Mouse (Mus musculus): ENCODE measurements around the gene Ankrd27.
A peak's percentile ranks its signal among the peaks of the same experiment; 100 is the strongest.

The Ankrd27 gene

DNA sequence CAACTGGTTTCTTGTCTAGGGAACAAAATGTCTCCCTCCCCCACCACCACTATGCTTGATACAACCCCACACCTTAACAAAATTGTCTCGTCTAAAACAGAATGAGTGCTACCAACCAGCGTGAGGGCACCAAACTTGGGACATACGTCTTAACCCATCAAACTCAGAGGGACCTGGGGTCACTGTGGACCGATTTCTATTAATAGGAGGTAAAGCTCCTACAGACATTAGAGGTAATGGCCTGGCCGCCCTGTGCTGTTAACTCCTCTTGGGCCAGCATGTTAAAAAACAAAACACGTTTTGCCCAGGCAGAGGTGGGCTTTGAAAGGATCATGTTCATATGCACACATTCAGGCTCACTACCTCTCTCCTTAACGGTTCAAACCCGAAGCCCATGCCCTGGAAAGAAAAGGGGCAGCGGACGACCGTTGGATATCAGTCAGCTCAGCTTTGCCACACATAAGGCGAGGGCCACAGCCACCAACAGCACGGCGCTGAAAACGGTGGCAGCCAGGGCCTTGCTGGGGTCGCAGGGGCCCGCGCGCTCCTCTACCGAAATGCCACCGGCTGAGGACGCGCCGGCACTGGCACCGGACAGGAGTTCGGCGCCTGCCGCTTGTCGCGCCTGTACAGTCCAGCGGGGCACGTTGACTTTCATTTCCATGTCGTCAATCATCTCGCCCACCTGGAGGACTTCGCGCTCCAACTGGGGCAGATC, 1.8 kb upstream of the Ankrd27 start:
- DNase-seq = no peak

DNA sequence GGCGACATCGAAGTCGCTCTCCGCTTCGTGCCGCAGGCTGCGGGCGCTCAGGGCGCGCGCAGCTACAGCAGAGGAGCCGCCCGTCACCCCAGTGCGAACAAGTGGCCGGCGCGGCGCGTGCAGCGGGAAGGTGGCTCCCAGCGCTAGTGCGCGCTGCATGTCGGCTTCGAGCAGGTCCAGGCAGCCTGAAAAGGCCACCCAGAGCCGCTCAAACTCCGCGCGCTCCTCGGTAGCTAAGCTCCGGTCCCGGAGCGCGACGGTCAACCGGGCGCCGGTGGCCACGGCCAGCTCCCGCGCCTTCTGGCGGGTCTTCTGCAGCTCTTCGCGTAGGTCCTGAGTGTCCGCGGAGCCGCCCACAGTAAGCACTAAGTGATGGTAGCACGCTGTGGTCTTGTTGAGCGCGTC, 1.3 kb upstream of the Ankrd27 start:
- peak; percentile 35 to 43 for DNase-seq

DNA sequence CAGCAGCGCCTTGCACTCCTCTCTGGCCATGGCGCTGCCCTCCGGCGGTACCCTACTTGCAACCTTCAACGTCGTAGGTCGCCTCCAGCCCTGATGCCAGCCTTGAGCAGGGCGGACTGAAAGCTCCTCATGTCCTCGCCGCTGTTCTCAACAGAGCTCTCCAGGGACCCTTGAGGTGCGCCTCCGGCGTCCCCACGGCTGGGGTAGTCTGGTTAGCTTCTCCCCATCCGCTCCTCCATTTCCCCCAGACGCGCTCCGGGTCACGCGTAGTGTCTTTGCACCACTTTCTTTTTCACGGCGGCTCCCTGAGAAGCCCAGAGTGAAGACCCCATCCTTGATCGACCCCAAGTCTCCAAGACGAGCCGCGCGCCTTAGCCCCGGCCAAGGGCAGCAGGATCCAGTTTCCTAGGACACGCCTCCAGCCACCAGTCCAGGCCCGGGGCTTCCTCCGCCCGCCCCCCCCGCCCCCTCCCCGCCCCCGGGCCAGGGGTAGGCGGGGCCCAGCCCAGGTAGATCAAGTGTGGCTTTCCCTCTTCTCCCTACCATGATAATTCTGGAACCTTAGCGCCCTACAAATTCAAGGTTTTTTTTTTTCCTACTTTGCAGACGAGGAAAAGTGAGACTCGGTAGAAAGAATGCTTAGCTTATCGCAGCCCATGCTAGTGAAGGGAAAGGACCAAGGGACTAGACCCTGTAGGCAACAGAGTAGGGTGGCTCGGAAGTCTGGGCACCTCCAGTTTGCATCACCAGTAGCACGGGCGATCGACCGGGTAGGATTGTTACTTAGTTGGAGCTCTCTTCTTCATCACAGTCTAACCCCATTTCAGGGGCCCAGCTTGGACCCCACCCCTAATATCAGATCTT, 621 bp upstream of the Ankrd27 start, which contains the start of gene Rgs9bp:
Gene Rgs9bp, minus strand, starts transcription at position 392 of the 864 bp plus-strand sequence.
- peak in 1 of 2 experiments; percentile 43 for DNase-seq

DNA sequence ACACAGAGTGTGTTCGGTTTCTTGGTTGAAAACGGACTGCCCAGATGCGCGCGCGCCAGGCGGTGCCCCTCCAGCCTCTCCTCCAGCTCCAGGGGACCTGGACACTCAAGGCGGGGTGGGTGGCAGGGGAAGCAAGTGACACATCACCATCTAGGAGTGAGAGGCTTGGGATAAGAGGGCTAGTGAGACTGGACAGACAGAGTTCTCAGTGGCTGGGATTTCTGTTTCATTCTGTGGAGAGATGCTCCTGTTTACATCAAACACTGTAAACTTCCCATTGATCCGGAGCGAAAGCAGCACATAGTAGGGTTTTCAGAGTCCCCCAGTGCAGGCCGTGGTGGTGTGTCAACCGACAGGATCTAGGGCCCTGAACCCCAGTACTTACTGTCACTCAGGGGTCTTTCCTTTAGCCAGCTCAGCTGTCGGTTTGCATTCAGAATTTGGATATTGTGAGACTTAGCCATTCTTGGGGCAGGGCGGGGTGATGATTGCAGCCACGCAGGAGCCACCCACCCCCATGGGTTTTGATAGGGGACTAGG, 932 bp downstream of the Ankrd27 start:
- no peak for DNase-seq

DNA sequence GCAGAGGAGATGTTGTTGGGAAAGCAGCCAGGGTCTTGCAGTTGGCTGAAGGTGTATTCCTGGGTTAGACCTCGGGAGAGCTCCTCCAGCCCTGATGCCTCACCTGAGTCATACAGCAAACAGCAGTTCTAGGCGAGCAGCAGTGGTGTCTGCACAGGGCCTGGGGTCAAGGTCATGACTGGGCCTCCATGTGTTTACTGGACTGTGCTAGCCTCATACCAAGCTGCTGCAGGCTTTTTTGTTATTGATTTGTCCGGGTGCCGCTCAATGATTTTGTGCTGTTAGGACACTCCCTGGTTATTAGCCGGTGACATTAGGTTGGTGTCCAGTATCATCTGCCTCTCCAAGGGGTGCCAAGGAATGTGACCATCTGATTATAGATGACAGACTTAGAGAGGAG, 1.7 kb downstream of the Ankrd27 start:
- no peak for DNase-seq

DNA sequence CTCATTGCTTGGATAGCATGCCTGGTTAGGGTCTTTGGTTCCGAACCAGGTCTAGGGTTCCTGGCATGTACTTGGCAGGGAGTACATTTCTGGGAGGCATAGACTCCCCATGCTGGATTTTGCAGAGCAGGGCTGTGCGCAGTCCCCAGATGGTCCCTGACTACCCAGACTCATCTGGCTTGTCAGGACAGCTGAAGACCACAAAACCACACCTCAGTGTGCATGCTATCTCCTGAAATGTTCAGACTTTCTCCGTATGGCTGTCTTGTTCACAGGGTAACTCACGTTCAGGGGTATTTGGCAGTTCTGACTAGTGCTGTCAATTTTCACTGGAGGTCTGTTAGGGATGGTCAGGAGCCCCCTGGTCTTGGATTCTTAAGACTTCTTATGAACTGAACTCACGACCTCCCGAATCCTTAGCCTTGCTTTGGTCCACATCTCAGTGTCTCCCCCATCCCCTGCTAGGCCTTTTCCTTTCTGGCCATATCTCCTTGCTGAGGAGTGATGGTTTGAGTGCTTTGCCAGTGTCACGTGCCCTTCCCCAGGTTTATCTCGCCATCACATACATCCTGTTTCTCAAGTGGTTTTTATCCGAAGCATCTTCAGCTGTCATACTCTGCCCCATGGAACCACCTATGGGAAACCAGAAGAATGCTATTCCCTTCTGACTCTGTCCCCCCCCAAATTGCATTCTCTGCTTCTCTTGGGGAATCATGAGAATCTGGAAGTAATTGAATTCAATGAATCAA, 2.8 kb downstream of the Ankrd27 start:
- DNase-seq = no peak

DNA sequence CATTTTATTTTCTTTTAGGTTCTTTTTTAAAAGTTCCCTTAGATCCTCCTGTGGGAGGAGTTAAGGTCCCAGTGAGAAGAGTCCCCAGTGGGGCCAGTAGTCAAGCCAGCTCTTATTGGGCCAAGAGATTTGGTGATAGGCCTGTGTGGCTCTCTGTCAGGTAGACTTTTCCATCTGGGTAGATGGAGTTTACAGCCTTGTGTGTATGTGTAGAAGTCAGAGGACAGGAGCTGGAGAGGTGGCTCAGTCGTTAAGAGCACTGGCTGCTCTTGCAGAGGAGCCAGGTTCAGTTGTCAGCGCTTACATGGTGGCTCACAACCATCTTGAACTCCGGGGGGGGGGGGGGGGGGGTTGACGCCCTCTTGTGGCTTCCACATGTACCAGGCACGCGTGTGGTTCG, 3.4 kb downstream of the Ankrd27 start:
- no peak for DNase-seq

DNA sequence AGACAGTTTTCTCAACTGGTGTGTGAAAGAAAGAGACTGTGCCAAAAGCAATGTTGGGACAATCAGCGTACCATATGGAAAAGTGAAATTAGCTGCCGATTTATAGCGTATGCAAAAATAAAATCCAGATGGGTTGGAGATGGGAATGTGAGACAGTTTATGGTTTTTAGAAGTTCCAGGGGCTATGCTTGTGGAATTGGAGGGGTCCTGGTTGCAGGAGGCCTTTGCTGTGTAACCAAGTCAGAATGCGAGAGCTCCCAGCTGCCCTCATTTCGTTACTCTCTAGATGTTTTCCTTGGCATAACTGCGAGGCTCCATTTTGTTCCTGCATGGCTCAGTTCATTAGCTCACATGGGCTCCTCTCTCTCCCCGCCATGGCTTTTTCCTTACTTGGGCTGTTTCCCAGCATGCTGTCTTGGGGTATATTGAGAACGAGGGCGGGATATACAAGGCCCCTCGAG, 4.7 kb downstream of the Ankrd27 start:
- DNase-seq = no peak

DNA sequence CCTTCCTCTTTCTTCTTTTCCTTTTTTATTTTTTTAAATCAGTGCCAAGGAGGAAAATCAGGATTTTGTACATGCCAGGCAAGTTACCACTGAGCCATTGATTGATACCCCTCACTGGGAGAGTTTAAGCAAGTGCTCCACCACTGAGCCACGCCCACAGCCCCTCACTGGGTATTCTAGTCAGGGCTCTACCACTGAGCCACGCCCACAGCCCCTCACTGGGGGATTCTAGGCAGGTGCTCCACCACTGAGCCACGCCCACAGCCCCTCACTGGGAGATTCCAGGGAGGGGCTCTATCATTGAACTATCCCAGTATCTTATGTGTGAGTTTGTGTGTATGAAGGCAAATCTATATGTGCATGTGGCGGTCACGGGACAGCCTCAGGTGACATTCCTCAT, 8.3 kb downstream of the Ankrd27 start:
- no peak for DNase-seq

DNA sequence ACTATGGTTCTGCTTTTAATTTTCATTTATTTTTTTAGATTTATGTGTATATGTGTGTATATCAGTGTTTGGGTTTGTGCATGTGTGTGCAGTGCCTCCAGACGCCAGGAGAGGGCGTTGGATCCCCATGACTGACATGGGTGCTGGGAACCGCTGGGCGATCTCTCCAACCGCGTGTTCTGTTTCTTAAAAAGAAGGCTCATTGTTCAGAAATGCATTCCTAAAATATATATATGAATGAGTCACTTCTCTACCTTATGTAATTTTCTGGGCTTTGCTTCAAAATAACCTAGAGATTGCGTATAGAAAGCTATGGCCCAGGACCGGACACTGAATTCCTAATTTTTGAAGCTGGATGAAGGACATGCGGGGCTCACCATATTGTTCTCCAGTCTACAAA, 13.4 kb downstream of the Ankrd27 start:
- no peak for DNase-seq

DNA sequence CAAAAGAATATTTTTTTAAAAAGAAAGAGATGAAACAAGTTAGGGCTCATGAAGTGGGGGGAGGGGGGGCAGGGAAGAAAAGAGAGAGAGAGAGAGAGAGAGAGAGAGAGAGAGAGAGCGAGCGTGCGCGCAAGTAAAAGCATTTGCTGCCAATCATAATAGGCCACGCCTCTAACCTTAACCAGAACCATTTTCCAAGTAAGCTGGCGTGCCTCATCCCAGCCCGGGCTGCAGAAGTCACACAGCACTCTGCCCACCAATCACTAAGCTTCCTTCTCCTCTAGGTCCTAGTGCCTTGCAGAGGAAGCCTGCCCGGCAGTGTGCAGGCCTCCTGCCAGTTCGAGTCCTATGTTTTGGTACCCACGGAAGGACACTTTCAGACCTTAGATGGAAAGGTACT, 14.0 kb downstream of the Ankrd27 start:
- DNase-seq = no peak

DNA sequence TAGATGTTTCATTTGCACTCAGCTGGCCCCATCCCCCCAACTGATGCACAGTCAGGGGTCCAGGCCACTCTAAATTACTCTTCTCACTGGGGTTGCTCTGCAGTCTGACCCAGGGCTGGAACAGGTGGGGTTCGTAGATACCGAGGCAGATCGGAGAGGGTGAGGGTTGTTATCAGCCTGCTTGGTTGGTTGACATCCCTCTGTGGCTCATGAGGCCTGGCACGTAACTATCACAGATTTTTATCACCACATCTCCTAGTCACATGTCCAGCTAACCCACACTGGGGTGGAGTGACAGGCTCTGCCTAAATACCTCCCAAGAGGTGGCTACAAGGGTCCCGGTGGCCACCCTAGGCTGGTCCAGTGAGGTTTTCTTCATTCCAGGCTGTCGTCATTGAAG, 15.1 kb downstream of the Ankrd27 start:
- no peak for DNase-seq

DNA sequence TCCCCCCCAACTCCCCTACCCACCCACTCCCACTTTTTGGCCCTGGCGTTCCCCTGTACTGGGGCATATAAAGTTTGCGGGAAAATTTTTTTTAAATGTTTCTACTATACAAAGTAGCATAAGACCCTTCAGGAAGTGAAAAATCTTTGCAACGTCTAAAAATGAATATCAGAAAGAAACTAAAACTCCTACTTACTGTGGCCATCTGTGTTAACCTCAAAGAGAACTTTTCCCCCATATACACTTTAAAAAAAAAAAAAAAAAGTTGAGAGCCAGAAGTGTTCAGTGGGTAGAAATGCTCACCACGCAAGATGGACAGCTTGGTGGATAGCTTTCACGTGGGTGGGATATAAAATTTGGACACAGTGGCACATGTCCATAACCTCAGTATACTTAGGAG, 16.7 kb downstream of the Ankrd27 start:
- no peak for DNase-seq

DNA sequence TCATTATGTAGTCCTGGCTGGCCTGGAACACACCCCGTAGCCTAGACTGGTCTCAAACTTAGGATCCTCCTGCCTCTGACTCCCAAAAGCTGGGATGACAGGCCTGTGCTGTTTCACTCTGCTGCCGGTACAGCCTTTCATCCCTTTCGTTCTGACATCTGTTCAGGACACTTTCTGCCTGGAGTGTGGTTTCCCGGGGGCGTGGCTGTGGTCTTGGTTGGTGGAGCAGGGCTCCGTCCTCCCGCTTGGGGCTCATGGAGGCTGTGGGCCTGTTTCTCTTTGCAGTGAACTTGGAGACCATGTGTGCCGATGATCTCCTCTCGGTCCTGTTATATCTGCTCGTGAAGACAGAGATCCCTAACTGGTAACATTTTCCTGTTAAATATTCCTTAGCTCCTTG, 20.8 kb downstream of the Ankrd27 start:
- DNase-seq = no peak

DNA sequence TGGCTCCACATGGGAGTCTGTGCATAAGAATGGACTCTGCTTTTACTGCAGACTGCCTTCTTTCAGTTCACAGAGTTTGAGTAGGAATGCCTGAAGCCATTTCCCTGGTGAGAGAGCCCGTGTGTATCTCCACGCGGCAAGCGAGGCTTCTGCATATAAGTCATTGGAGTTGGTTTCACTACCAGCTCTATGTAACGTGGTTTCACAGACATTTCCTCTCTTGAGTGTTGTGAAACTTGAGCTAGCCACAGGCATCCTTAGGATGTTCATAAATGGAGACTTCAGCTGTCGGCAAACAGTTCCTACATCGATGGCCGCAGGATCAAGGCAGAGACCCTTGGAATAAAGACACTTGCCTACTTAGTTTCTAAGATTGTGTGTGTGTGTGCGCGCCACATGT, 23.2 kb downstream of the Ankrd27 start:
- no peak for DNase-seq

DNA sequence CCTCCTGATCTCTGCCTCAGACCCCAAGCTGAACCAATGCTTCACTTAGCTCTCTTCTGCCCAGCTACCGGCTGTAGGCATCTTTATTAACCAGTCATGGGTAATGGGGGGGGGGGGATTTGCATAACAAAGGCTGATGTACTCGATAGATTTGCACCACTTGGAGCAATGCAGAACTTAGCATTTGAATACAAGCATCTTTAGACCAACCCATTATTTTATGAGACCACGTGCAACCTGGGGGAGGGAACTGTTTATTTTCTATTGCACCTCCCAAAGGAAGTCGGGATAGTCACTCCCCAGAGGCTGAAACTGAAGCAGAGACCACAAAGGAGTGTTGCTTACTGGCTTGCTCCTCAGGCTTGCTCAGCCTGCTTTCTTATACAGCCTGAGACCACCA, 31.5 kb downstream of the Ankrd27 start:
- DNase-seq = no peak

DNA sequence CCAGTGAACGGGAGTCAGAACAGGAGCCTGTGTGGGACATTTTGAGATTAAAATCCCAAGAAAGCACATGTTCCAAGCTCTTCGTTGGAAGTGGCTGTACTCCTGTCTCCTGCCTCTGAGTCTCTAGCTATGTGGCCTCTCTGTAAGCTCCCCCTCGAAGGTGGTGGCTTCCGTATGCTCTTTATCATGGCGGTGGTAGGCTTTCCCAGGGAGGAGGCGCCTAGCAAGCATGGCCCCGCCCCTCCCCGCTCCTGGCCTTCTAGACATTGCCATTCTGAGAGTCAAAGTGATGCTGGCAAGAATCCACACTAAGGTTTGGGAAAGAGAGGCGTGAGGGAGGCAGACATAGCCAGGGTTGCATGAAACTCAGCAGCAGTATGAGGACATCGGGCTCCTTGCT, 36.6 kb downstream of the Ankrd27 start:
- no peak for DNase-seq

DNA sequence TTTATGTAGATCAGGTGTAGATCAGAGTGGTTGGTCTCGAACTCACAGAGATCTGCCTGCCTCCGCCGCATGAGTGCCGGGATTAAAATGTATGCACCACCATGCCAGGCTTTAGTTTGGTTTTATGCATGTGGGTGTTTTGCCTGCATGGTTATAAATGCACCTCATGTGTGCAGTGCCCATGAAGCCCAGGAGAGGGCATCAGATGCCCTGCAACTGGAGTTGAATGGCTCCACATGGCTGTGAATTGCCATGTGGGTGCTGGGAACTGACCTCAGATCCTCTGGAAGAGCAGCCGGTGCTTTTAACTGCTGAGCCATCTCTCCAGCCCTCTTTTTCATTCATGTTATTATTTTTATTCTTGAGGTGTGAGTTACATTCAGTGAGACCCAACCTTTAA, 40.0 kb downstream of the Ankrd27 start:
- DNase-seq = no peak

DNA sequence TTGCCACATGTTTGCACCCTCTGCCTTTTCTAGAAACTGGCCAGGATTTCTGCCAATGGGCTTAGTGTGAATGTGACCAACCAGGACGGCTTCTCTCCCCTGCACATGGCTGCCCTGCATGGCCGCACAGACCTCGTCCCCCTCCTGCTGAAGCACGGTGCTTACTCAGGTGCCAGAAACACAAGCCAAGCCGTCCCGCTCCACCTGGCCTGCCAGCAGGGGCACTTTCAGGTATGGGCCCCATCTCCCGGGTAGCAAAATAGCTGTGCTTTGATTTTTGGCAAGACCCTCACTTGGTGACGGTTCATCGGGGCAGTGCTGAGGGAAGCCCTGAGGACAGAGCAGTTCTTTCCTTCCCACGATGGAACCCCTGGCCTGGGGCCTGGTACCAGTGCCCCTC, 41.3 kb downstream of the Ankrd27 start:
- peak; percentile 54 to 67 for DNase-seq

DNA sequence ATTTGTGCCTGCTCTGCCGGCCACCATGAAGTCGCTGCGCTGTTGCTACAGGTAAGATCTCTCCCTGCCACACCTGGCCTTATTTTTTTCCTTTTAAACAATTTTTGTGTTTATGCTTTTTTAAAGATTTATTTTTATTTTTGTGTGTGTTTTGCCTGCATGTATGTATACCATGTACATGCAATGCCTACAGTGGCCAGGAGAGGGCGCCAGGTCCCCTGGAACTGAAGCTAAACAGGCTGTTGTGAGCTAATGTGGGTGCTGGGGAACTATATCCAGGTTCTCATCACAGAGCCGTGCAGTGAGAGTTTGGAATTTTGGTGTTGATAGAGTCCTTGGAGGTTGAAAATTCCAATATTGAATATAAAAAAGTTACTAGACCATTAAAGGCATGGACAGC, 42.5 kb downstream of the Ankrd27 start:
- peak; percentile 12 to 53 for DNase-seq

DNA sequence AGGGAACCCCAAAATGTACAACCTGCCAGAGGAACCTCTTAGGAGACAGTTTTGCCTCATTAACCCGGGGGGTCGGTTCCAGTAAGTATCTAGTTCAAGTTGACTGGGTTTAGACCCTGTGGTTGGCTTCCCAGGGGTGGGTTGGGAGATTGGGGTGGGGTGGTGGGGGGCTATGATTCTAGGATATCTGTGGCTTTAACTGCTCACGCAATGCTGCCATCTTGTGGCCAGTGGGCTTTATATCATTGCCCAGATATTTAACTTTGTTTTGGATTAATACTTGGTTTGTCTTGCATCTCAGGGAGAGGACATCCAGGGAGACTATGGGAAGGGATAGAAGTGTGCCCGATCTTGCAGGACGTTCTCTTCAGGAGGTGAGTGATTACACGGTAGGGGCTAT, 50.2 kb downstream of the Ankrd27 start:
- peak; percentile 30 to 63 for DNase-seq

DNA sequence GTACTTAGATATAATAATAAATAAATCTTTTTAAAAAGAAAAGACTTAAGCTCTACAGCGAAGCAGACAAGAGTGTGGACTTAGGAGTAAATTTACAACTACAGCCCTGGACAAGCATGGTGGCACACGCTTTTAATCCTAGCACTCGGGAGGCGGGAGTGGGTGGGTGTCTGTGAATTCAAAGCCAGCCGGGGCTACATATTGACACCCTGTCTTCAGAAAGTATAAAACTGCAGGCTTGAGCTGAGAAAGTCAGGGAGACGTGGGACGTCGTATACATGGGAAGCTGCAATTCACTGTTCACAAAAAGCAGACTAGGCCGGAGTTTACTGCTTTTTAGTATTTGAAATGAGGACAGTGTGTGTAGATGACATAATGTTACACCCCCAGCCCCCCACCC, 50.8 kb downstream of the Ankrd27 start:
- no peak for DNase-seq

DNA sequence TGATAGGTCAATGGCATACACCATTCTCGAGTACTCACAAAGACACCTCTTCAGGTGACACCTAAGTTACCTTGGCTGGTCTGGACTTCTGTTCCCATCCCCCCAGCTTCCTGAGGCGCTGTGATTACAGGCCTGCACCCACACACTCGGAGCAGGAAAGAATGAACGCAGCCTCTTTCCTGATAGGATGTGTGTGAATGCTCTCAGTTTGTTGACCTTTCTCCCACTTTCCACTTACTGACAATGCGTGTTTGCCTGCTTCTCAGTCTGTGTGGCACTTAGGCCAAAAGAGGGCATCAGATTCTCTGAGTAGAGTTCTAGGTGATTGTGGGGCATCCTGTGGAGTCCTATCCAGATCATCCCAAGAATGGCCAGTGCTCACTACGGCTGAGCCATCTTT, 54.0 kb downstream of the Ankrd27 start:
- no peak for DNase-seq

Data from cerebellum, postnatal 25 days (tissue).